Mouse (Mus musculus) MEL (cell line): ENCODE results near the gene Hes1. TPM values are rescaled to one million over a fixed set of nuclear protein-coding genes. Genes with fewer than 3 reads are reported as not detected.

ENCODE experiments used
- DNase-seq: peaks from one replicate; pipeline ENCODE4 v3.0.0; 2011; ENCODE audit warnings: low read depth, low spot score
- H3K27ac ChIP-seq: 2 replicates; pipeline ENCODE4 v1.5.1; 2012; ENCODE audit warnings: low read depth, mild to moderate bottlenecking, control low read depth, low read length, moderate library complexity; ENCODE audit not compliant: control insufficient read depth
- H3K27me3 ChIP-seq, 2 experiments: fragments of 150-350 bp in 1 of 2; sonication (generic) in 1 of 2; 2 replicates each; pipeline ENCODE4 v1.6.1; 2012; ENCODE audit warnings: low read length in 2 of 2, mild to moderate bottlenecking in 2 of 2, improper control_type of control experiment in 1 of 2, moderate library complexity in 1 of 2; ENCODE audit not compliant: insufficient read depth in 2 of 2, control insufficient read depth in 1 of 2
- H3K36me3 ChIP-seq, 2 experiments: 2 replicates each; pipeline ENCODE4 v1.6.1; 2012 to 2014; ENCODE audit warnings: low read length in 2 of 2, improper control_type of control experiment in 1 of 2, inconsistent platforms in 1 of 2, mild to moderate bottlenecking in 1 of 2; ENCODE audit not compliant: insufficient read depth in 2 of 2, control insufficient read depth in 1 of 2
- H3K4me1 ChIP-seq, 2 experiments: fragments of 150-350 bp in 1 of 2; sonication (generic) in 1 of 2; 2 replicates each; pipeline ENCODE4 v1.6.1; 2012; ENCODE audit warnings: low read length in 2 of 2, improper control_type of control experiment in 1 of 2, mild to moderate bottlenecking in 1 of 2; ENCODE audit not compliant: insufficient read depth in 2 of 2, control insufficient read depth in 1 of 2
- H3K4me3 ChIP-seq, 2 experiments: fragments of 150-350 bp in 1 of 2; sonication (generic) in 1 of 2; 2 replicates each; pipeline ENCODE4 v1.5.1; 2012; ENCODE audit warnings: low read depth in 2 of 2, low read length in 2 of 2, mild to moderate bottlenecking in 2 of 2, moderate library complexity in 2 of 2, control low read depth in 1 of 2, improper control_type of control experiment in 1 of 2; ENCODE audit not compliant: control insufficient read depth in 1 of 2, insufficient read depth in 1 of 2
- H3K79me2 ChIP-seq: 2 replicates; pipeline ENCODE4 v1.6.1; 2012; ENCODE audit warnings: mild to moderate bottlenecking, low read length, moderate library complexity; ENCODE audit not compliant: control insufficient read depth, poor library complexity, insufficient read depth
- H3K9ac ChIP-seq: 2 replicates; pipeline ENCODE4 v1.6.1; 2012; ENCODE audit warnings: low read depth, mild to moderate bottlenecking, control low read depth, low read length, moderate library complexity; ENCODE audit not compliant: control insufficient read depth, poor library complexity, severe bottlenecking
- H3K9me3 ChIP-seq: fragments of 150-350 bp; sonication (generic); replicated peaks from 2 replicates; pipeline ENCODE4 v1.6.1; 2012; ENCODE audit warnings: mild to moderate bottlenecking, low read length, improper control_type of control experiment, moderate library complexity; ENCODE audit not compliant: insufficient read depth
- BHLHE40 ChIP-seq: IDR thresholded peaks from 2 replicates; pipeline ENCODE4 v1.6.1; 2012; ENCODE audit warnings: low read depth, mild to moderate bottlenecking, inconsistent platforms, low read length, improper control_type of control experiment, borderline replicate concordance
- CTCF ChIP-seq, 3 experiments: IDR thresholded peaks in 2 of 3; conservative IDR thresholded peaks in 1 of 3; 2 replicates each; pipeline ENCODE4 v1.5.1; 2011 to 2012; ENCODE audit warnings: low read length in 3 of 3, low read depth in 2 of 3, mild to moderate bottlenecking in 2 of 3, improper control_type of control experiment in 1 of 3, inconsistent platforms in 1 of 3, mixed read lengths in 1 of 3, moderate library complexity in 1 of 3; ENCODE audit not compliant: control insufficient read depth in 1 of 3, insufficient read depth in 1 of 3, poor library complexity in 1 of 3, severe bottlenecking in 1 of 3
- EP300 ChIP-seq, 2 experiments: IDR thresholded peaks; 2 replicates each; pipeline ENCODE4 v1.6.1; 2011; ENCODE audit warnings: improper control_type of control experiment in 2 of 2, low read length in 2 of 2, low read depth in 1 of 2, mild to moderate bottlenecking in 1 of 2
- ETS1 ChIP-seq: IDR thresholded peaks from 2 replicates; pipeline ENCODE4 v1.6.1; 2012; ENCODE audit warnings: low read depth, mild to moderate bottlenecking, inconsistent platforms, low read length, improper control_type of control experiment, moderate library complexity
- JUND ChIP-seq: IDR thresholded peaks from 2 replicates; pipeline ENCODE4 v1.6.1; 2011; ENCODE audit warnings: low read depth, mild to moderate bottlenecking, improper control_type of control experiment, low read length
- MEF2A ChIP-seq: IDR thresholded peaks from 2 replicates; pipeline ENCODE4 v1.6.1; 2014; ENCODE audit warnings: low read depth, mild to moderate bottlenecking, inconsistent platforms, low read length, improper control_type of control experiment; ENCODE audit not compliant: poor library complexity, insufficient replicate concordance, severe bottlenecking; ENCODE audit errors: extremely low read depth
- MYB ChIP-seq: IDR thresholded peaks from 2 replicates; pipeline ENCODE4 v1.6.1; 2011; ENCODE audit warnings: mild to moderate bottlenecking, low read depth, low read length, improper control_type of control experiment
- MYC ChIP-seq: IDR thresholded peaks from 2 replicates; pipeline ENCODE4 v1.6.1; 2011; ENCODE audit warnings: low read depth, mild to moderate bottlenecking, low read length, improper control_type of control experiment, moderate library complexity
- NELFE ChIP-seq: IDR thresholded peaks from 2 replicates; pipeline ENCODE4 v1.6.1; 2011; ENCODE audit warnings: low read depth, low read length, improper control_type of control experiment
- NRF1 ChIP-seq: IDR thresholded peaks from 2 replicates; pipeline ENCODE4 v1.6.1; 2014; ENCODE audit warnings: low read depth, mild to moderate bottlenecking, inconsistent platforms, low read length, improper control_type of control experiment, moderate library complexity; ENCODE audit not compliant: poor library complexity, insufficient read depth, severe bottlenecking
- POLR2AphosphoS2 ChIP-seq: IDR thresholded peaks from 2 replicates; pipeline ENCODE4 v1.6.1; 2011; ENCODE audit warnings: low read length, improper control_type of control experiment
- RAD21 ChIP-seq: IDR thresholded peaks from 2 replicates; pipeline ENCODE4 v1.6.1; 2011; ENCODE audit warnings: mild to moderate bottlenecking, low read depth, low read length, improper control_type of control experiment
- RCOR1 ChIP-seq: IDR thresholded peaks from 2 replicates; pipeline ENCODE4 v1.6.1; 2012; ENCODE audit warnings: low read depth, mild to moderate bottlenecking, inconsistent platforms, low read length, improper control_type of control experiment
- SMC3 ChIP-seq: IDR thresholded peaks from 2 replicates; pipeline ENCODE4 v1.6.1; 2011; ENCODE audit warnings: low read depth, low read length, improper control_type of control experiment
- TAL1 ChIP-seq: IDR thresholded peaks from 2 replicates; pipeline ENCODE4 v1.6.1; 2012; ENCODE audit warnings: mild to moderate bottlenecking, inconsistent platforms, low read length, moderate library complexity, mixed read lengths
- TBP ChIP-seq: IDR thresholded peaks from 2 replicates; pipeline ENCODE4 v1.8.0; 2011; ENCODE audit warnings: low read depth, low read length, improper control_type of control experiment
- TCF12 ChIP-seq: IDR thresholded peaks from 2 replicates; pipeline ENCODE4 v1.6.1; 2014; ENCODE audit warnings: low read depth, mild to moderate bottlenecking, inconsistent platforms, low read length, improper control_type of control experiment, moderate library complexity
- UBTF ChIP-seq: IDR thresholded peaks from 2 replicates; pipeline ENCODE4 v1.6.1; 2012; ENCODE audit warnings: low read depth, mild to moderate bottlenecking, inconsistent platforms, low read length, improper control_type of control experiment, moderate library complexity, borderline replicate concordance; ENCODE audit not compliant: insufficient read depth
- USF2 ChIP-seq, 2 experiments: IDR thresholded peaks; 2 replicates each; pipeline ENCODE4 v1.6.1; 2011 to 2012; ENCODE audit warnings: improper control_type of control experiment in 2 of 2, low read length in 2 of 2, borderline replicate concordance in 1 of 2, inconsistent platforms in 1 of 2, low read depth in 1 of 2, mild to moderate bottlenecking in 1 of 2; ENCODE audit not compliant: insufficient read depth in 1 of 2
- polyA plus RNA-seq, 2 experiments: library from polyadenylated mRNA; stranded (reverse) in 1 of 2; unstranded in 1 of 2; fragments of >175 nt in 1 of 2; fragments of >200 nt in 1 of 2; gene quantifications; 2 replicates each; pipeline versions ENCODE4 v1.2.1 to v1.2.4; 2012; ENCODE audit warnings: low replicate concordance in 2 of 2, low read depth in 1 of 2; ENCODE audit not compliant: insufficient read length in 2 of 2, insufficient read depth in 1 of 2, missing spikeins in 1 of 2
- total RNA-seq: library from RNA; depleted of rRNA; stranded (reverse); fragments of 300-350 nt; gene quantifications from 2 replicates; pipeline ENCODE4 v1.2.3, GENCODE M21; 2012

Hes1 gene
- total and polyA plus RNA-seq, 3 experiments: 2.3 to 3.0 TPM; not detected in 1

GRCm38 (mm10) chr16:30102982-30103381, 38.8 kb downstream of the Hes1 start:
- H3K27me3 ChIP-seq: peaks cover 8 to 17% of the 10 kb centered on the region in 2 experiments; a peak in 2 of 4 replicates
- no peaks in the 10 kb centered on the region for H3K9me3 ChIP-seq
- H3K36me3 ChIP-seq: no peaks in the 10 kb centered on the region
- TF ChIP-seq UBTF (no peak), EP300 (IDR thresholded peaks at IDR 0.05; ENCODE audit: low read depth in 1 of 2, low read length in 2 of 2) (no peak), NRF1 (no peak), SMC3 (no peak), USF2 (IDR thresholded peaks at IDR 0.05; ENCODE audit: borderline replicate concordance in 1 of 2, insufficient read depth in 1 of 2, low read depth in 1 of 2, low read length in 2 of 2) (no peak), MEF2A (no peak), TCF12 (no peak), BHLHE40 (no peak), JUND (no peak), CTCF (IDR thresholded peaks at IDR 0.05 in 2 of 3, conservative IDR thresholded peaks at IDR 0.05 in 1 of 3; ENCODE audit: control insufficient read depth in 1 of 3, insufficient read depth in 1 of 3, low read depth in 2 of 3, low read length in 3 of 3, poor library complexity in 1 of 3, severe bottlenecking in 1 of 3) (no peak), TAL1 (no peak), RCOR1 (no peak), TBP (no peak), MYC (no peak), POLR2AphosphoS2 (no peak), MYB (no peak), NELFE (no peak), RAD21 (no peak)
- H3K27ac ChIP-seq: no peak overlapping the region
- H3K79me2 ChIP-seq: no peaks in the 10 kb centered on the region
- no peak overlapping the region for H3K4me3 ChIP-seq
- peaks cover 0 to 2% of the 10 kb centered on the region in 2 experiments; a peak in 1 of 4 replicates for H3K4me1 ChIP-seq
- no peak for DNase-seq
- no peak overlapping the region for H3K9ac ChIP-seq

GRCm38 (mm10) chr16:30103495-30103894, 39.3 kb downstream of the Hes1 start:
- H3K79me2 ChIP-seq: no peaks in the 10 kb centered on the region
- H3K36me3 ChIP-seq: no peaks in the 10 kb centered on the region
- H3K4me1 ChIP-seq: peaks cover 0 to 2% of the 10 kb centered on the region in 2 experiments; a peak in 1 of 4 replicates
- DNase-seq: no peak
- H3K4me3 ChIP-seq: no peak overlapping the region
- no peak for TF ChIP-seq ETS1
- H3K9me3 ChIP-seq: no peaks in the 10 kb centered on the region
- H3K27ac ChIP-seq: no peak overlapping the region
- no peak overlapping the region for H3K9ac ChIP-seq
- peaks cover 8 to 15% of the 10 kb centered on the region in 2 experiments; a peak in 2 of 4 replicates for H3K27me3 ChIP-seq
